Mouse (Mus musculus) adrenal gland, postnatal 0 days (tissue): Measurements from ENCODE around the gene Cbfb. TPM values are rescaled to one million over a fixed set of nuclear protein-coding genes. Genes with fewer than 3 reads are reported as not detected.

Experiments used
- polyA plus RNA-seq: library from polyadenylated mRNA; unstranded; fragments of >200 nt; fragmentation: Nextera tagmentation; extraction: Ambion mirVana; gene quantifications from 2 replicates; pipeline ENCODE4 v1.2.1, GENCODE M21; 2015

Gene Cbfb
- 46.7 and 52.1 TPM in 2 replicates for polyA plus RNA-seq

DNA sequence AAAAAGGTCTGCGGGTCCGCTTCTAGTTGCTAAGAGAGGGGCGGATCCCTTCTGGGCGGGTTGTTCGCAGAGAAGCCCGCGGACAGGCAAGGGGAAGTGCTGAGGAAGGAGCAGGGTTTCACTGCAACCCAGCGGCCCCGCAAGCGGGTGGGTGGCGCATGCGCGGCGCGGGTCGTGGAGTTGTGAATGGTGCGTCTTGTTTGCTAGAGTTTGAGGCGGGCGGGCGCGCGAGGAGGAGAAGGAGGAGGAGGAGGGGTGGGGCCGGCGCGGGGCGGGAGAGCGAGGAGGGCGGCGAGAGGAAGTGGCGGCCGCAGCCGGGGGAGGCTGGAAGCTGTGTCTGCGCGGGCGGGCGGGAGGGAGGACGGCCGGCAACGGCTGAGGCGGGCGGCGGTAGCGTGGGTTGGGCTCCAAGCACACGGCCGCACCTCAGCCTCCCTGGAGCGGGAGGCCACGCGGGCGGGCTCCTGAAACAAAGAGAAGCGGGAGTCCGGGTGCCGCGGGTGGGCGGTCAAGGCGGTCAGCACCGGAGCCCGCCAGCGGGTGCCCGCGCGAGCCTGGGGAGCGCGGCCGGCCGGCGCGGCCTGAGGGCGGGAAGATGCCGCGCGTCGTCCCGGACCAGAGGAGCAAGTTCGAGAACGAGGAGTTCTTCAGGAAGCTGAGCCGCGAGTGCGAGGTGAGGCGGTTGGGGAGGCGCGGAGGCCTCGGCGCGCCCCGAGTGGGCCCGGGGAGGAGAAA, at the start of gene Cbfb:
Gene Cbfb (plus strand): TSS at position 294 of the 735 bp plus-strand sequence.

DNA sequence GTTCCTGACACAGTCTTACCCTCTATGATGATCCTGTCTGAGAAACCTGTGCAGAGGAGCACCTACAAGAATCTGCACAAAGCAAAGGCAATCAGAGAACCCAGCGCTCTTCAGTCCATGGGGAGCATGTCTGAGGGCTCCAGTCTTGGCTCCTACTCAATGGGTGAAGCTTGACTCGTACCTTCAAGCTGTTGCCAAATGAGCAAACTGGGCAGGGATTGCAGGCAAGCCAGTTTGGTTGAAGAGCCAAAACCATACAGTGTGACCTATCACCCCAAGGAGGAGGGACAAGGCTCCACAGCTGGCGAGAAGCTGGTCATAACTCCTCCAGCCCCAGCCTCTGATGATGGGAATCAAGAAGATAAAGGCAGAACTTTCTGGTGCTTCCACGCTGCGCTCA, 39.0 kb upstream of the Cbfb start, which contains the start of gene Ces4a:
Gene Ces4a (plus strand): TSS at position 292 of the 400 bp plus-strand sequence.

GRCm38 (mm10) chr8:105224413-105225271, 54.2 kb downstream of the Cbfb start, which contains the start of gene D230025D16Rik:
D230025D16Rik (plus strand) TSS chr8:105225145.

GRCm38 (mm10) chr8:105254966-105255350, 84.5 kb downstream of the Cbfb start, which contains the start of gene B3gnt9:
B3gnt9 (minus strand) TSS chr8:105255153.

DNA sequence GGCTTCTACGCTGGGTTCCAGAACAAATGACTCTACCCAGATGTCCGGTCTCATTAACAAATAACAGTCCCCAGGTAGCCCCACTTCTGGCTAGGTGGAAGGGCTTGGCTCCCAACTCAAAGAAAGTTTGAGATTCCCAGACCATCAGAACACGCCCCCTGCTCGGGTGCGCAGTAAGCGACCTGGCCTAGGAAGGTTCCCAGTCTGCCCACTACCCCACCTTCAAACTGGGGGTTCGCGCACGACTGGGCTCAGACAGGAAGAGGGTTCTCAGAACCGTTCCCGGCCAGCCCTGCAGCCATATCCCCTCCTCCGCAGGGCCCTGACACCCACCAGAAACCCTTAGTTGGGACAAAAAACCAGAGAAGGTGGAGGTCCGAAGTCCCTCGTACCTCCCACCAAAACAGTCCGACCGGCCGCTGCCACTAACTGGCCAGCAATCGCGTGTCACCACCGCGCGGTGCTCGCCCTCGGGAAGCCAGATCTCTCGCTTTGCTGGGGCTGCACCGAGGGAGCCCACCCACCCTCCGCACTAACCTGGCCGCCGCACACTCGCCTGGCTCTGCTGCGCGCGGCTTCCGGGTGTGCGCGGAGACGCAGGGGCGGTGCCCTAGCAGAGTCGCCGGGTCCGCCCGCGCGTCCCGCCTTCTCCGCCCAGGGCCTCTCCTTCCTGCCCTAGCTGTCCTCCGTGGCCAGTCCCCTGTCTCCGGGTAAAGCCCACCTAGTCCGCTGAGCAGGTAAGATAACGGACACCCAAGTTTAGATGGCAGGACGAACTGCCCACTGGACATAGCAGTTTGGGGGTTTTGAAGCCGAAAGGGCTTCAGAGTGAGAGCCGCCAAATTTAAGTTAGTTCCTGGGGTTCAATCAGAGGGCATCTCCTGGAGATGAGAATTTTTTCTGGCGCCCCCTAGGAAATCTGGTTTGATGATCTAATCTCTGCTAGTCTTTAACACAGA, 93.8 kb downstream of the Cbfb start, which contains the start of the genes Tradd and Fbxl8:
Gene Tradd (minus strand): TSS at position 586 of the 959 bp plus-strand sequence.
Gene Fbxl8 (plus strand): TSS at position 625 of the 959 bp plus-strand sequence.

Other genes starting within 250 kb of the Cbfb start
- 0.99 and 2.2 TPM in 2 replicates for gene Ces2e, start 244.4 kb upstream of the Cbfb start, polyA plus RNA-seq
- not detected in 2 replicates for gene Ces2f, start 223.3 kb upstream of the Cbfb start, polyA plus RNA-seq
- 5.8 and 7.3 TPM in 2 replicates for gene Ces2g, start 209.0 kb upstream of the Cbfb start, polyA plus RNA-seq
- gene Ces2h, start 169.8 kb upstream of the Cbfb start, polyA plus RNA-seq, result not detected in 2 replicates
- 1.4 and 1.5 TPM in 2 replicates for gene Ces3a, start 122.1 kb upstream of the Cbfb start, polyA plus RNA-seq
- not detected in 2 replicates for gene Ces3b, start 86.9 kb upstream of the Cbfb start, polyA plus RNA-seq
- gene Ces4a, start 38.9 kb upstream of the Cbfb start, polyA plus RNA-seq, result not detected in 2 replicates
- gene D230025D16Rik, start 54.5 kb downstream of the Cbfb start, polyA plus RNA-seq, result 15.0 and 24.6 TPM in 2 replicates
- gene B3gnt9, start 84.5 kb downstream of the Cbfb start, polyA plus RNA-seq, result 18.4 and 28.4 TPM in 2 replicates
- gene Tradd, start 93.9 kb downstream of the Cbfb start, polyA plus RNA-seq, result 26.7 and 34.2 TPM in 2 replicates
- gene Fbxl8, start 94.0 kb downstream of the Cbfb start, polyA plus RNA-seq, result 1.5 and 2.9 TPM in 2 replicates
- 0.16 and 0.23 TPM in 2 replicates for gene Hsf4, start 99.1 kb downstream of the Cbfb start, polyA plus RNA-seq
- gene Nol3, start 105.5 kb downstream of the Cbfb start, polyA plus RNA-seq, result 1.3 and 3.5 TPM in 2 replicates
- 4.5 and 7.9 TPM in 2 replicates for gene 4931428F04Rik, start 119.2 kb downstream of the Cbfb start, polyA plus RNA-seq
- gene Exoc3l, start 125.4 kb downstream of the Cbfb start, polyA plus RNA-seq, result 6.5 and 16.8 TPM in 2 replicates
- 37.7 and 47.4 TPM in 2 replicates for gene E2f4, start 127.0 kb downstream of the Cbfb start, polyA plus RNA-seq
- 4.0 and 8.4 TPM in 2 replicates for gene Elmo3, start 134.9 kb downstream of the Cbfb start, polyA plus RNA-seq
- 5.5 and 9.6 TPM in 2 replicates for gene Lrrc29, start 155.6 kb downstream of the Cbfb start, polyA plus RNA-seq
- 154 and 181 TPM in 2 replicates for gene Tmem208, start 155.7 kb downstream of the Cbfb start, polyA plus RNA-seq
- gene Fhod1, start 177.3 kb downstream of the Cbfb start, polyA plus RNA-seq, result 1.1 and 1.2 TPM in 2 replicates
- gene Slc9a5, start 178.2 kb downstream of the Cbfb start, polyA plus RNA-seq, result 0.87 and 0.96 TPM in 2 replicates
- gene Plekhg4, start 202.6 kb downstream of the Cbfb start, polyA plus RNA-seq, result 0.07 and 0.09 TPM in 2 replicates
- gene Kctd19, start 242.8 kb downstream of the Cbfb start, polyA plus RNA-seq, result 0.09 and 0.12 TPM in 2 replicates
- 1.5 and 2.0 TPM in 2 replicates for gene Lrrc36, start 242.9 kb downstream of the Cbfb start, polyA plus RNA-seq